Mouse (Mus musculus): Measurements from ENCODE around the gene Dscam.

GRCm38 (mm10) chr16:97141943-97142342 is 28.6 kb downstream of the Dscam start:
- TF ChIP-seq CTCF (IDR thresholded peaks at IDR 0.05; ENCODE audit: extremely low read depth, insufficient read depth, insufficient read length, insufficient replicate concordance) (no peak), POLR2A (IDR thresholded peaks at IDR 0.05; ENCODE audit: low read depth, low read length) (no peak)
